Mouse (Mus musculus): ENCODE results near the gene Mbl2. TPM values are rescaled to one million over a fixed set of nuclear protein-coding genes. Genes with fewer than 3 reads are reported as not detected.

Gene Mbl2
- polyA plus RNA-seq, 1 experiment from 2014 or later: 2.6 TPM

DNA sequence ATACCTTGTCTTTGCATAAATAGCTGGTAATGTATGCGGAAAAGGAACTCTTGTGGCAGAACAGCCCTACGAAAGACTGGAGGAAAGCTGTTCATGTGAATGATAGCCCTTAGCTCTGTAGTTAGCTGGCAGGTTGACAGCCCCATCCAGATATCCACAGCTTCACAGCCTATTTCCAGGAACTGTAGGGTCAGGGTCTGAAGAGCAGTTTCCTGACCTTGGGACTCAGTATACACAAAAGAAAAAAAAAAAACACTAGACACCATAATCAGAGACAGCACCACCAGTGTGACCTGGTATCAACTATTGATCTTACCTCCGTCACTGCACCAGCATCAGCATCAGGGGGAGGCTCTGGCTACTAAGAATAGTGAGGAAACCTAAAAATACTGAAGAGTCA, 3.3 kb upstream of the Mbl2 start:
- Histone ChIP-seq H3K4me3 (ENCODE audit: low read depth, low read length) (no peak overlapping the region), H3K9me3 (ENCODE audit: control insufficient read depth) (no peaks in the 10 kb centered on the region), H3K36me3 (ENCODE audit: control insufficient read depth, insufficient read depth) (no peaks in the 10 kb centered on the region), H3K27me3 (replicated peaks; ENCODE audit: control insufficient read depth, insufficient read depth, low read length) (no peaks in the 10 kb centered on the region), H3K27ac (ENCODE audit: low read depth, low read length) (no peak overlapping the region), H3K9ac (ENCODE audit: low read depth, low read length) (no peak overlapping the region), H3K4me1 (replicated peaks; ENCODE audit: control insufficient read depth, insufficient read depth, low read length) (no peaks in the 10 kb centered on the region), H3K4me2 (replicated peaks; ENCODE audit: low read depth) (no peak overlapping the region)
- TF ChIP-seq CTCF (IDR thresholded peaks at IDR 0.05; ENCODE audit: low read depth): no peak
- 70% methylated on average over 3 of the region's 3 CpGs for WGBS
- ATAC-seq: no peak

DNA sequence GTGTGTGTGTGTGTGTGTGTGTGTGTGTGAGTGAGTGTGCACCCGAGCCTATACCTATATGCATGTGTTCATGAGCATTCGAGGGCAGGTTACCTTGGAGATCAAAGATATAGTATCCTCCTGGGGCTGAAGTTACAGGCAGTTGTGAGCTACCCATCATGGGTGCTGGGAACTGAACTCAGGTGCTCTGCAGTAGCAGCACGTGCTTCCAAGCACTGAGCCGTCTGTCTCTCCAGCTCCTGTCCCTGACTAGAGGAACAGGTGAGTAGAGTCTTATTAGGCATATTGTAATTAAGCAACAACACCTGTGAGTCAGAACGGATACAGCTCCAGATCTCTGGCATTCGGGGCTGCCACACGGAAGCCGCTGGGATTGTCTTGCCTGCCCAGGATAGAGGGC, 1.7 kb downstream of the Mbl2 start:
- H3K4me1 ChIP-seq (replicated peaks; ENCODE audit: control insufficient read depth, insufficient read depth, low read length): no peaks in the 10 kb centered on the region
- no peak overlapping the region for H3K4me2 ChIP-seq (replicated peaks; ENCODE audit: low read depth)
- no peak overlapping the region for H3K9ac ChIP-seq (ENCODE audit: low read depth, low read length)
- ATAC-seq: no peak
- H3K9me3 ChIP-seq (ENCODE audit: control insufficient read depth): no peaks in the 10 kb centered on the region
- TF ChIP-seq CTCF (IDR thresholded peaks at IDR 0.05; ENCODE audit: low read depth): no peak
- no peak overlapping the region for H3K4me3 ChIP-seq (ENCODE audit: low read depth, low read length)
- 84% methylated on average over 8 of the region's 8 CpGs for WGBS
- H3K36me3 ChIP-seq (ENCODE audit: control insufficient read depth, insufficient read depth): no peaks in the 10 kb centered on the region
- H3K27me3 ChIP-seq (replicated peaks; ENCODE audit: control insufficient read depth, insufficient read depth, low read length): no peaks in the 10 kb centered on the region
- H3K27ac ChIP-seq (ENCODE audit: low read depth, low read length): no peak overlapping the region

DNA sequence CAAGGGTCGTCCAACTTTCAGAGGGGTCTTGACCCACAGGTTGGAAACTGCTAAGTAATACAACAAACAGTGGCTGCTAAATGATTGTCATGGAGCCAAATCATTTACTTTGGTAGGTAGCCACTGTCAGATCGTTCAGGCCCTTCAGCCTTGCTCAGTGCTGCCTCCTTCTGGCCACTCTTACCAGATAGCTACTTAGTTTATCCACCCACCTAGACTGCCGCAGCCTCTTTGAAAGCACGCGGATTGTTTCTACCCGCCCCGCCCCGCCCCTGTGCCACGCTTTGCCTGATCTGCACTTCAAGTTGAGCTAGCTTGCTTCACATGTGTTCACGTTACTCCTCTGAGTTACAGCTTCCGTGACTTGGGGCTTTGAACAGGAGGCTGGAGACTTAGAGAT, 14.6 kb downstream of the Mbl2 start:
- TF ChIP-seq CTCF (IDR thresholded peaks at IDR 0.05; ENCODE audit: low read depth): peak; percentile 82
- Histone ChIP-seq H3K27ac (ENCODE audit: low read depth, low read length) (no peak overlapping the region), H3K4me3 (ENCODE audit: low read depth, low read length) (no peak overlapping the region), H3K9me3 (ENCODE audit: control insufficient read depth) (no peaks in the 10 kb centered on the region), H3K4me1 (replicated peaks; ENCODE audit: control insufficient read depth, insufficient read depth, low read length) (no peaks in the 10 kb centered on the region), H3K36me3 (ENCODE audit: control insufficient read depth, insufficient read depth) (no peaks in the 10 kb centered on the region), H3K27me3 (replicated peaks; ENCODE audit: control insufficient read depth, insufficient read depth, low read length) (0 out of 2 replicates have a peak, but pooled peaks cover 3% of the 10 kb centered on the region), H3K4me2 (replicated peaks; ENCODE audit: low read depth) (no peak overlapping the region), H3K9ac (ENCODE audit: low read depth, low read length) (no peak overlapping the region)
- no peak for ATAC-seq
- WGBS: 23% methylated on average over 11 of the region's 11 CpGs

DNA sequence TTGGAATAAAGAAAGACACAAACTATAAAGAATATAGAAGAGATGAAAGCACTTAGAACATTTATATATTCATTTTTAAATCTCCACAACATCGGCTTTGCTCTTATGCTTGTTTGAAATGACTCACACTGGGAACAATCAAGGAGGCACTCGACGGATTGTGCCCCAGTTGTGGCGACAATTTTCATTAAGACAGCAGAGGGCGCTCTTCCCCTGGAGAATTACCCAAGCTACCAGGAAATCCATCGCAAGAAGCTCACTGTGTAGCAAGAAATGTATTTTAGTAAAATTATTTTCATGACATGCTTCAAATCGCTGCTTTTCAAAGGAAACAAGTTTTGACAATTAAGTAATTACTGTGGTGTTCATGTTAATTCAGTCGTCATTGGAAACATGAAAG, 16.1 kb downstream of the Mbl2 start:
- Histone ChIP-seq H3K9me3 (ENCODE audit: control insufficient read depth) (no peaks in the 10 kb centered on the region), H3K4me3 (ENCODE audit: low read depth, low read length) (no peak overlapping the region), H3K4me1 (replicated peaks; ENCODE audit: control insufficient read depth, insufficient read depth, low read length) (no peaks in the 10 kb centered on the region), H3K27me3 (replicated peaks; ENCODE audit: control insufficient read depth, insufficient read depth, low read length) (0 out of 2 replicates have a peak, but pooled peaks cover 3% of the 10 kb centered on the region), H3K36me3 (ENCODE audit: control insufficient read depth, insufficient read depth) (no peaks in the 10 kb centered on the region), H3K27ac (ENCODE audit: low read depth, low read length) (no peak overlapping the region), H3K9ac (ENCODE audit: low read depth, low read length) (no peak overlapping the region), H3K4me2 (replicated peaks; ENCODE audit: low read depth) (no peak overlapping the region)
- peak; percentile 86 for TF ChIP-seq CTCF (IDR thresholded peaks at IDR 0.05; ENCODE audit: low read depth)
- 3% methylated on average over 8 of the region's 8 CpGs for whole genome bisulfite sequencing
- ATAC-seq: no peak

DNA sequence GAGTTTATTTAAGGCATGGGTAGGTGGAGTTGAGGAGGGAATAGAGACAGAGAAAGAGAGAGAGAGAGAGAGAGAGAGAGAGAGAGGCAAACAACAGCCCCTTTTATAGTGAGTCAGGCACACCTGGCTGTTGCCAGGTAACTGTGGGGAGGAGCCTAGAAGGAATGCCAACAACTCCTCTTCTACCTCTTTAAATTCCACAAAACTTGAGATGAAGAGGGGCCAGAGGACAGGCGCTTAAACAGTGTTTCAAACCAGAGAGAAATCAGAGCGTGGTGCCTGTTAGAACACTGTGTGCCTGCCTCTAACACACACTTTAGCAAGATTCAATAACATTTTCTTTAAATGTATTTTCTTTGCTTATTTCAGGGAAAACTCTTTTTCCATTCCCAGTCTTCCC, 19.5 kb downstream of the Mbl2 start:
- Histone ChIP-seq H3K36me3 (ENCODE audit: control insufficient read depth, insufficient read depth) (no peaks in the 10 kb centered on the region), H3K4me2 (replicated peaks; ENCODE audit: low read depth) (no peak overlapping the region), H3K27me3 (replicated peaks; ENCODE audit: control insufficient read depth, insufficient read depth, low read length) (0 out of 2 replicates have a peak, but pooled peaks cover 2% of the 10 kb centered on the region), H3K27ac (ENCODE audit: low read depth, low read length) (no peak overlapping the region), H3K9me3 (ENCODE audit: control insufficient read depth) (no peaks in the 10 kb centered on the region), H3K4me3 (ENCODE audit: low read depth, low read length) (no peak overlapping the region), H3K4me1 (replicated peaks; ENCODE audit: control insufficient read depth, insufficient read depth, low read length) (no peaks in the 10 kb centered on the region), H3K9ac (ENCODE audit: low read depth, low read length) (no peak overlapping the region)
- 63% methylated on average over 2 of the region's 2 CpGs for WGBS
- no peak for TF ChIP-seq CTCF (IDR thresholded peaks at IDR 0.05; ENCODE audit: low read depth)
- ATAC-seq: no peak

DNA sequence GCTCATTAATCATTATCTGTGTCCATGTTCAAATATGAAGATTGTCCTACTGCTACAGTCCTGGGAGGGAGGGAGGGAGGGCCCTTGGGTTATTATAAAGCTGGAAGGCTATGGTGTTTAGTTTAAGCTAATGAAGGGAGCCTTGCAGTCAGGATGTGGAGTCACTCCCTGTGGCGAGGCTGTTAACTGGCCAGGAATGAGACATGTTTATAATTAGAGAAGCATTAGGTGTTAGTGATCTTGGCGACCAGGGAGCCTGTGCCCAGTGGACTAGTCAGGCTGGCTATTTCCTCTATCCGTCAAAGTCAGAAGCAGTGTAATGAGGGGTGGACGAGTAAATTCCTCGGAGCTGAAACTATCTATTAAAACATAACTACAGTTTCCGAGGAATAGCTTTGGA, 23.6 kb downstream of the Mbl2 start:
- WGBS: 32% methylated on average over 6 of the region's 6 CpGs
- Histone ChIP-seq H3K4me3 (ENCODE audit: low read depth, low read length) (no peak overlapping the region), H3K9ac (ENCODE audit: low read depth, low read length) (no peak overlapping the region), H3K36me3 (ENCODE audit: control insufficient read depth, insufficient read depth) (no peaks in the 10 kb centered on the region), H3K27ac (ENCODE audit: low read depth, low read length) (no peak overlapping the region), H3K4me2 (replicated peaks; ENCODE audit: low read depth) (no peak overlapping the region), H3K4me1 (replicated peaks; ENCODE audit: control insufficient read depth, insufficient read depth, low read length) (no peaks in the 10 kb centered on the region), H3K27me3 (replicated peaks; ENCODE audit: control insufficient read depth, insufficient read depth, low read length) (no peaks in the 10 kb centered on the region), H3K9me3 (ENCODE audit: control insufficient read depth) (no peaks in the 10 kb centered on the region)
- no peak for ATAC-seq
- no peak for TF ChIP-seq CTCF (IDR thresholded peaks at IDR 0.05; ENCODE audit: low read depth)

DNA sequence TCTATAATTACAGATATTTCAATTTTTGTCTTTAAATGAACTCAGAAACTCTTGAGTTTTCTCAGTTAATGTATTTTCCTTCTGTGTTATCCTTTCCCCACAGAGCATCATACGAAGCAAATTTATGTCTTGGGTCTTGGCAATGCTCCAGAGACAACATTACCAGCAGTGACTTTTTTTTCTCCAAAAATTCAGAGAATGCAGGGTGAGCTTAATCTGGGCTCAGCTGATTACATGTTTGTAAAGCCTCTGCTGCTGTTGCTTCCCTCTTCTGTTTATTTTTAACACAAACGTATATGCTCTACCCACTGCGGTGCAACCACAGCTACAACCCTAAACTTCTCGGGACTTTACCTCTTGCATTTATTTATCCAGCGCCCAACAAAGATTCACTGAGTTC, 48.4 kb downstream of the Mbl2 start:
- no peak for TF ChIP-seq CTCF (IDR thresholded peaks at IDR 0.05; ENCODE audit: low read depth)
- Histone ChIP-seq H3K36me3 (ENCODE audit: control insufficient read depth, insufficient read depth) (no peaks in the 10 kb centered on the region), H3K9me3 (ENCODE audit: control insufficient read depth) (no peaks in the 10 kb centered on the region), H3K4me1 (replicated peaks; ENCODE audit: control insufficient read depth, insufficient read depth, low read length) (no peaks in the 10 kb centered on the region), H3K27me3 (replicated peaks; ENCODE audit: control insufficient read depth, insufficient read depth, low read length) (no peaks in the 10 kb centered on the region), H3K27ac (ENCODE audit: low read depth, low read length) (no peak overlapping the region), H3K4me2 (replicated peaks; ENCODE audit: low read depth) (no peak overlapping the region), H3K4me3 (ENCODE audit: low read depth, low read length) (no peak overlapping the region), H3K9ac (ENCODE audit: low read depth, low read length) (no peak overlapping the region)
- WGBS: 43% methylated on average over 5 of the region's 5 CpGs
- ATAC-seq: no peak
